Mouse (Mus musculus): Measurements from ENCODE around the gene Gm20503. TPM values are rescaled to one million over a fixed set of nuclear protein-coding genes. Genes with fewer than 3 reads are reported as not detected.

Gene Gm20503
- polyA plus RNA-seq, 1 experiment from 2014 or later = 6.9 TPM

DNA sequence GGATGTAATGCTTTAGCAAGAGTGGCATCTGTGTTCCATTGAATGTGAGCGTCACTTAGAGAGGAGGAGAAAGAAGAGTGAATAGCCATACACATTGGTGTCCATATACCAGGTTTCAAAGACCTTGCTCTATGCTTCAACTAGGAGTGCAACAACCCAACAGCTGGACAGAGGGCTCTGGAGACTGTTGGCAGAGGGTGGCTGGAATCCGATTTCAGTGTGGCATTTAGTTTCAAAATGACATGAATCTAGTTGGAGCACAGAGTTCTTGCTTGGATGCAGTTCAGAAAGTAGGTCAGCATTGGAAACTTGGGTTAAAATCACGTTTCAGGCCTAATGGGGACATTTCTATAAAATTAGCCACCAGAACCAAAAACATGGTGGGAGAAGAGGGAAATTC is 12.2 kb downstream of the Gm20503 start:
- Histone ChIP-seq H3K4me3 (ENCODE audit: low read depth, low read length) (no peak overlapping the region), H3K36me3 (ENCODE audit: control insufficient read depth, insufficient read depth, low read length) (no peaks in the 10 kb centered on the region), H3K27ac (ENCODE audit: low read depth, low read length) (no peak overlapping the region), H3K27me3 (ENCODE audit: control insufficient read depth, insufficient read depth, low read length) (no peaks in the 10 kb centered on the region), H3K4me2 (replicated peaks; ENCODE audit: low read depth, low read length) (no peak overlapping the region), H3K9me3 (ENCODE audit: control insufficient read depth, low read length) (no peaks in the 10 kb centered on the region), H3K4me1 (replicated peaks; ENCODE audit: control insufficient read depth, insufficient read depth, low read length) (no peaks in the 10 kb centered on the region), H3K9ac (ENCODE audit: low read depth, low read length) (no peak overlapping the region)
- no peak for ATAC-seq (ENCODE audit: low FRiP score)
- DNase-seq (ENCODE audit: low spot score) = no peak
- WGBS = 87% methylated on average over 3 of the region's 3 CpGs

DNA sequence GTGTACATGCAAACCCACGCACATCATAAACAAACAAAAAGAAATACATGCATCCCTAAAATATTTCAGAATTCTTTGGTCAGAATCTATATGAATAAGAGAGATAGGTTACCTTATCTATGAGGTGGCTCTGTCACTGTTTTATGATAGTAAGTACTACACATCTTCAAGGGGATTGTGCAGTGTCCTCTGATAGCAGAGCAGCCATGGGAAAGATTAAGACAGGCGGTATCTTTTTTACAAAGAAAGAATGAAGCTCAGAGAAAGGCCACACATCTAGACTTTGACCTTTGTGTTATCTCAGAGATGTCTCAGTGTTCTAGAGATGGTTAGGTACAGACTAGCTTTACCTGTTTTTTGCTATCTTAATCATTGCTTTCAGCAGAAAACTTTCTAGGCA is 13.9 kb downstream of the Gm20503 start:
- DNase-seq (ENCODE audit: low spot score) (no peak), ATAC-seq (ENCODE audit: low FRiP score) (no peak)
- Histone ChIP-seq H3K4me1 (replicated peaks; ENCODE audit: control insufficient read depth, insufficient read depth, low read length) (no peaks in the 10 kb centered on the region), H3K27ac (ENCODE audit: low read depth, low read length) (no peak overlapping the region), H3K9ac (ENCODE audit: low read depth, low read length) (no peak overlapping the region), H3K4me3 (ENCODE audit: low read depth, low read length) (no peak overlapping the region), H3K27me3 (ENCODE audit: control insufficient read depth, insufficient read depth, low read length) (no peaks in the 10 kb centered on the region), H3K36me3 (ENCODE audit: control insufficient read depth, insufficient read depth, low read length) (no peaks in the 10 kb centered on the region), H3K4me2 (replicated peaks; ENCODE audit: low read depth, low read length) (no peak overlapping the region), H3K9me3 (ENCODE audit: control insufficient read depth, low read length) (no peaks in the 10 kb centered on the region)
- WGBS = 94% methylated on average over 2 of the region's 2 CpGs

- DNase-seq (ENCODE audit: low spot score) = no peak
- Histone ChIP-seq H3K4me3 (ENCODE audit: low read depth, low read length) (peak overlapping the region; percentile 75), H3K27ac (ENCODE audit: low read depth, low read length) (0 out of 2 replicates have a peak overlapping the region, but pooled peaks have one; percentile 81), H3K9me3 (ENCODE audit: control insufficient read depth, low read length) (no peaks in the 10 kb centered on the region), H3K4me1 (replicated peaks; ENCODE audit: control insufficient read depth, insufficient read depth, low read length) (no peaks in the 10 kb centered on the region; the same call in 1 of the 2 replicates), H3K4me2 (replicated peaks; ENCODE audit: low read depth, low read length) (peak overlapping the region; percentile 78; the same call in 1 of the 2 replicates), H3K27me3 (ENCODE audit: control insufficient read depth, insufficient read depth, low read length) (no peaks in the 10 kb centered on the region), H3K9ac (ENCODE audit: low read depth, low read length) (no peak overlapping the region), H3K36me3 (ENCODE audit: control insufficient read depth, insufficient read depth, low read length) (no peaks in the 10 kb centered on the region)
- WGBS = 84% methylated on average over 10 of the region's 10 CpGs
- ATAC-seq (ENCODE audit: low FRiP score) = no peak
Observed at GRCm38 (mm10) chr4:59034325-59034917, 31.4 kb downstream of the Gm20503 start.

- 18% methylated on average over 70 of the region's 76 CpGs for WGBS
- H3K4me2 ChIP-seq (replicated peaks; ENCODE audit: low read depth, low read length) = peak within 1 kb of the TSS; percentile 78
- H3K27ac ChIP-seq (ENCODE audit: low read depth, low read length) = peak within 1 kb of the TSS; percentile 81
- no peaks in the 10 kb centered on the region; the same call in 1 of the 2 replicates for H3K4me1 ChIP-seq (replicated peaks; ENCODE audit: control insufficient read depth, insufficient read depth, low read length)
- peak; percentile 74 for DNase-seq (ENCODE audit: low spot score)
- ATAC-seq (ENCODE audit: low FRiP score) = peak; percentile 88
- H3K9ac ChIP-seq (ENCODE audit: low read depth, low read length) = peak within 1 kb of the TSS; percentile 86
- H3K27me3 ChIP-seq (ENCODE audit: control insufficient read depth, insufficient read depth, low read length) = no peaks in the 10 kb centered on the region
- H3K36me3 ChIP-seq (ENCODE audit: control insufficient read depth, insufficient read depth, low read length) = no peaks in the 10 kb centered on the region
- H3K4me3 ChIP-seq (ENCODE audit: low read depth, low read length) = peak within 1 kb of the TSS; percentile 75
- H3K9me3 ChIP-seq (ENCODE audit: control insufficient read depth, low read length) = no peaks in the 10 kb centered on the region
Observed at GRCm38 (mm10) chr4:59034918-59035785, 32.1 kb downstream of the Gm20503 start, which contains the start of gene Gng10. Gng10 (plus strand) TSS chr4:59035088.

DNA sequence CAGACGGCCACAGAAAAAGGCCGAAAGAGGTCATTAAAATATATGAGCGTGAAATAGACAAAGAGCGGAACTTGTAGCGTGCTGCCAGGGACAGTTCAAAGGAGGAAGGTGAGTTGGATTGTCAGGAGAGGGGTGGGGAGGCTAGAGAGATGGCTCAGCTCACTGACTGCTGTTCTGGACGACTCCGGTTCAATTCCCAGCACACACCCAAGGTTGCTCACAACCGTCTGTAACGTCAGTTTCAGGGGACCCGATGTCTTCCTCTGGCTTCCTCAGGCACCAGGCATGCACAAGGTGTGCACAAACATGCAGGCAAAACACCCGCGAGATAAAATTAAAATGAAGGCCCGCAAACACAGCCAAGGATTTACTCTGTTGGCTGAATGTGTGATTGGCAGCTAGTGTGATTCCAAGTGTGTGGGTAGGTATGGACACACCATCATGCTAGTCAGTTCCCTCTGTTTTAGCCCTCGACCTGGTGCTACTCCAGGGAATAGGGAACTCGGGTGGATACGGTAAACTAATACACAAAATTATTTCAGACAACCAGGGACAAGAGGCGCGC is 32.9 kb downstream of the Gm20503 start:
- peak overlapping the region; percentile 75 for H3K4me3 ChIP-seq (ENCODE audit: low read depth, low read length)
- no peaks in the 10 kb centered on the region for H3K36me3 ChIP-seq (ENCODE audit: control insufficient read depth, insufficient read depth, low read length)
- no peaks in the 10 kb centered on the region for H3K9me3 ChIP-seq (ENCODE audit: control insufficient read depth, low read length)
- no peaks in the 10 kb centered on the region; the same call in 1 of the 2 replicates for H3K4me1 ChIP-seq (replicated peaks; ENCODE audit: control insufficient read depth, insufficient read depth, low read length)
- H3K27ac ChIP-seq (ENCODE audit: low read depth, low read length) = peak overlapping the region; percentile 81; the same call in 1 of the 2 replicates
- peak overlapping the region; percentile 78 for H3K4me2 ChIP-seq (replicated peaks; ENCODE audit: low read depth, low read length)
- ATAC-seq (ENCODE audit: low FRiP score) (peak; percentile 43; the same call in 1 of the 2 replicates), DNase-seq (ENCODE audit: low spot score) (peak; percentile 13)
- no peaks in the 10 kb centered on the region for H3K27me3 ChIP-seq (ENCODE audit: control insufficient read depth, insufficient read depth, low read length)
- WGBS = 61% methylated on average over 18 of the region's 18 CpGs
- peak overlapping the region; percentile 86; the same call in 1 of the 2 replicates for H3K9ac ChIP-seq (ENCODE audit: low read depth, low read length)

GRCm38 (mm10) chr4:59036490-59037127 is 33.6 kb downstream of the Gm20503 start:
- Histone ChIP-seq H3K9me3 (ENCODE audit: control insufficient read depth, low read length) (no peaks in the 10 kb centered on the region), H3K4me1 (replicated peaks; ENCODE audit: control insufficient read depth, insufficient read depth, low read length) (no peaks in the 10 kb centered on the region; the same call in 1 of the 2 replicates), H3K36me3 (ENCODE audit: control insufficient read depth, insufficient read depth, low read length) (no peaks in the 10 kb centered on the region), H3K27me3 (ENCODE audit: control insufficient read depth, insufficient read depth, low read length) (no peaks in the 10 kb centered on the region), H3K27ac (ENCODE audit: low read depth, low read length) (no peak overlapping the region), H3K4me3 (ENCODE audit: low read depth, low read length) (no peak overlapping the region), H3K4me2 (replicated peaks; ENCODE audit: low read depth, low read length) (no peak overlapping the region), H3K9ac (ENCODE audit: low read depth, low read length) (no peak overlapping the region)
- 49% methylated on average over 13 of the region's 13 CpGs for WGBS
- DNase-seq (ENCODE audit: low spot score) (peak; percentile 85), ATAC-seq (ENCODE audit: low FRiP score) (0 out of 2 replicates have a peak, but pooled peaks have one; percentile 48)

DNA sequence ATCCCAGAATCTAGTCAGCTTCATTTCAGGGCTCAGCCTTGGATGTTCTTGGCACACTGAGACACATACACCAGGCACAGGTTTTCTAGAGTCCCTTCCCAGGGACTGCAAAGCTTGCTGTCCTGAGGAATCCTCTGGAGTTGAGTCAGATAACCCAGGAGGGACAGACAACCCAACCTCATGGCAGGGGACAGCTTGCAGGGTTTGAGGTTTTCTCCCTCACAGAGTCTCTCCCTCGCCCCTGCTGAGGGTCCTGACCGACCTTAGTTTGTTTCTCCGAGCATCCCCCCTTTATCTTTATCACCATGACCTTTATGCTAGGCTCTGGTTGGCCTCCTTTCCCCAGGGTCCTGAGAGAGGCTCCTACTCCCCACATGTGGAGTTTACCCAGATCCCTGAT is 34.5 kb downstream of the Gm20503 start:
- Histone ChIP-seq H3K27ac (ENCODE audit: low read depth, low read length) (no peak overlapping the region), H3K4me1 (replicated peaks; ENCODE audit: control insufficient read depth, insufficient read depth, low read length) (no peaks in the 10 kb centered on the region; the same call in 1 of the 2 replicates), H3K4me3 (ENCODE audit: low read depth, low read length) (no peak overlapping the region), H3K36me3 (ENCODE audit: control insufficient read depth, insufficient read depth, low read length) (no peaks in the 10 kb centered on the region), H3K9me3 (ENCODE audit: control insufficient read depth, low read length) (no peaks in the 10 kb centered on the region), H3K9ac (ENCODE audit: low read depth, low read length) (no peak overlapping the region), H3K27me3 (ENCODE audit: control insufficient read depth, insufficient read depth, low read length) (no peaks in the 10 kb centered on the region), H3K4me2 (replicated peaks; ENCODE audit: low read depth, low read length) (no peak overlapping the region)
- WGBS = 80% methylated on average over 3 of the region's 3 CpGs
- DNase-seq (ENCODE audit: low spot score) (no peak), ATAC-seq (ENCODE audit: low FRiP score) (no peak)
